ENCODE assay signal across 17 mouse cellular contexts in genomic region chr5:114135516-114135915, GRCm38 (mm10). TPM values are rescaled to one million over a fixed set of nuclear protein-coding genes. Genes with fewer than 3 reads are reported as not detected.
"Had no signal": no experiment of that assay in that cellular context is flagged by ENCODE, and none has a peak within 500 bp of the region (broad histone marks: within the 10 kb centered on the region; RNA-seq: fewer than 3 reads in every experiment).

No protein-coding gene starts in this region.

- ATAC-seq: liver, embryonic 12.5 days; midbrain, embryonic 16.5 days had no signal

- DNase-seq: kidney, adult 18-20 months; kidney, postnatal 10 days; kidney, postnatal 4 days; lung, embryonic 14.5 days; lung, postnatal 10 days; lung, postnatal 4 days; right cerebral cortex, postnatal 14 days; thymus, postnatal 36 days had no signal

- H3K4me2 ChIP-seq: limb, embryonic 15.5 days; liver, embryonic 12.5 days; lung, embryonic 14.5 days; midbrain, embryonic 12.5 days had no signal

- H3K9ac ChIP-seq: limb, embryonic 15.5 days; liver, embryonic 12.5 days; lung, embryonic 14.5 days; midbrain, embryonic 12.5 days had no signal

- H3K4me3 ChIP-seq: layer of hippocampus, adult 2 months; left cerebral cortex, adult 2 months; limb, embryonic 15.5 days; liver, embryonic 12.5 days; midbrain, embryonic 12.5 days had no signal

- H3K9me3 ChIP-seq: limb, embryonic 15.5 days; liver, embryonic 12.5 days; midbrain, embryonic 12.5 days had no signal

- H3K36me3 ChIP-seq: limb, embryonic 15.5 days had no signal

- H3K27ac ChIP-seq: layer of hippocampus, adult 2 months; left cerebral cortex, adult 2 months; limb, embryonic 15.5 days; liver, embryonic 12.5 days; midbrain, embryonic 12.5 days; stomach, postnatal 0 days had no signal

- H3K27me3 ChIP-seq: limb, embryonic 15.5 days; liver, embryonic 12.5 days; midbrain, embryonic 12.5 days had no signal

RNA-seq across cellular contexts. Expression of gene Svop, which starts 44.1 kb away (rescaled TPM):
- total RNA-seq: megakaryocyte-erythroid progenitor cell, adult 5-6 weeks had no signal
- polyA plus RNA-seq: kidney, embryonic 14.5 days; liver, embryonic 12.5 days had no signal
